Mouse (Mus musculus): ENCODE measurements around the gene Timd2. TPM values are rescaled to one million over a fixed set of nuclear protein-coding genes. Genes with fewer than 3 reads are reported as not detected.
"Not testable (repeated sequence)": the region's sequence is repeated elsewhere in the genome, so short reads cannot be mapped to it uniquely, and the experiment has no call there.

Timd2 gene
- polyA plus RNA-seq, 1 experiment from 2014 or later, result 0.08 TPM

DNA sequence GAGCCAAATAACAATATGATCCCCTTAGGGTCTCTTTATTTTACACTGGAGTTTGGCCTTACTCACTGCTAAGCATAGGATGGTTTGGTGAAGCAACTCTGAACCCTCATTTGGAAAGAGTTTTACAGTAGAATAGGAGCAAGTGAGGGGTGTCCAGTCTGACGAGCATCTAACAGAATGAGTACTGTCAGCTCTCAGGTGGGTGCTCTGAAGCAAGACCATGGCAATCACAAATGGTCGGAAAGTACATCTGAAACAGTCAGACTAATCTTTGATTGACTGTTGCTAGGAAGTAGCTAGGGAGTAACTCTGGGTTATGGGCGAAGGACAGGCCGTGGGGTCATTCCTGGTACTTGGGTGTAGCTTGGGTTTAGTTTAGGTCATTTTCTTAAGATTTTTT lies 71.3 kb downstream of the Timd2 start:
- 78% methylated on average over 4 of the region's 4 CpGs for WGBS
- ATAC-seq (replicated peaks; ENCODE audit: extremely low read depth, insufficient read depth, low FRiP score); H3K9me3 ChIP-seq (replicated peaks; ENCODE audit: control insufficient read depth, low read length); H3K4me3 ChIP-seq (ENCODE audit: low read length); H3K27me3 ChIP-seq (ENCODE audit: control insufficient read depth, insufficient read depth, low read length); H3K27ac ChIP-seq (ENCODE audit: low read length); H3K4me1 ChIP-seq (ENCODE audit: control insufficient read depth, insufficient read depth, low read length); H3K9ac ChIP-seq (ENCODE audit: low read length); H3K36me3 ChIP-seq (ENCODE audit: control insufficient read depth, insufficient read depth); H3K4me2 ChIP-seq (ENCODE audit: low read depth, low read length): not testable (repeated sequence)

DNA sequence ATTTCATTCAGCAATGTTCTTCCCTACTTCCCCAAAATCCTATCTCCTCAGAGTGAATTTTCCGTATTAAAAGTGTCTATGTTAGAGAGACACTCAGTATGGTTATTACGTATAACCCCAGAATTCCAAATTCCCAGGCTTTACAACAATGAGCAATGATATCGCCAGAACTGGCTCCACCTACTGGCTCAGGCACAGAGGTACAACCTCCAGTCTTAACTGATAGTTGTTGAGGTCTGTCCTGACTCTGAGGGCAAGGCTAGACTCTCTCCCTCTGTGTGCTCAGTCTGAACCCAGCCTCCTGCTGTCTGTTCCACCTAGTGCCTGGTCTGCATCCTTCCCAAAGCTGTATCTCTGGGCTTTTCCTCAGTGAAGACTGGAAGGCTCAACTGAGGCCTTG lies 75.2 kb downstream of the Timd2 start:
- no peak overlapping the region for H3K4me2 ChIP-seq (ENCODE audit: low read depth, low read length)
- H3K9ac ChIP-seq (ENCODE audit: low read length), result no peak overlapping the region
- no peak overlapping the region for H3K4me3 ChIP-seq (ENCODE audit: low read length)
- no peaks in the 10 kb centered on the region for H3K9me3 ChIP-seq (replicated peaks; ENCODE audit: control insufficient read depth, low read length)
- 23% methylated on average over 3 of the region's 3 CpGs for WGBS
- H3K4me1 ChIP-seq (ENCODE audit: control insufficient read depth, insufficient read depth, low read length), result no peaks in the 10 kb centered on the region
- H3K27me3 ChIP-seq (ENCODE audit: control insufficient read depth, insufficient read depth, low read length), result no peaks in the 10 kb centered on the region
- H3K27ac ChIP-seq (ENCODE audit: low read length), result no peak overlapping the region
- H3K36me3 ChIP-seq (ENCODE audit: control insufficient read depth, insufficient read depth), result no peaks in the 10 kb centered on the region
- no peak for ATAC-seq (replicated peaks; ENCODE audit: extremely low read depth, insufficient read depth, low FRiP score)

DNA sequence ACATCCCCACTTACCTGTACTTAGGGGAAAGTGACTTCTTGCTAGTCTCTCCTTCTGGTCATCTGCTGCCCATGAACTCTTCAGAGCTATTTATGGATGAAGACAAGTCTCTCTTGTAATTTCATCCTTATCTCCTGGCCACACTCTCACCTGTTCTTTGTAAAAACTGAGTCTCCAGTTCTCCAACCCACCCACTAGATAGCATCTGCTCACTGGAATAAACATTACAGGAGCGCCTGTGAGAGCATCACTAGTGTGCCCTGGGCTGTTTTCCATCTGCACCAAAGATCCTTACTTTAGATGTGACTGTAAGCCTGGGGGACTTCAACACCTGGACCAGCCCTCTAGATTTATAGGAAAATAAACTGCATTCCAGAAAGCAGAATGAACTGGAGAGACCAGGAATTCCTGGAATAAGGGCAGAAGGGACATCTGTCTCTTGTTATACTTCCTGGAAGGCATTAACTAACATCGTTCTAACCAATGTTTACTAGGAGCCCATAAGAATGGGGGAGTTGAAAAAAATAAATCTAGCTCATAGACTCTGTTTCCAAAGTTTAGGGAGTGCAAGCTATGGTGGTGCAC lies 77.6 kb downstream of the Timd2 start, which contains the start of gene Dppa1:
Gene Dppa1 (minus strand): TSS at position 51 of the 585 bp plus-strand sequence.
- Histone ChIP-seq H3K4me2 (ENCODE audit: low read depth, low read length) (no peak within 1 kb of the TSS), H3K27me3 (ENCODE audit: control insufficient read depth, insufficient read depth, low read length) (no peaks in the 10 kb centered on the region), H3K4me1 (ENCODE audit: control insufficient read depth, insufficient read depth, low read length) (no peaks in the 10 kb centered on the region), H3K9ac (ENCODE audit: low read length) (no peak within 1 kb of the TSS), H3K36me3 (ENCODE audit: control insufficient read depth, insufficient read depth) (no peaks in the 10 kb centered on the region), H3K4me3 (ENCODE audit: low read length) (no peak within 1 kb of the TSS), H3K9me3 (replicated peaks; ENCODE audit: control insufficient read depth, low read length) (no peaks in the 10 kb centered on the region), H3K27ac (ENCODE audit: low read length) (no peak within 1 kb of the TSS)
- ATAC-seq (replicated peaks; ENCODE audit: extremely low read depth, insufficient read depth, low FRiP score), result no peak
- WGBS, result 64% methylated on average over 2 of the region's 2 CpGs

DNA sequence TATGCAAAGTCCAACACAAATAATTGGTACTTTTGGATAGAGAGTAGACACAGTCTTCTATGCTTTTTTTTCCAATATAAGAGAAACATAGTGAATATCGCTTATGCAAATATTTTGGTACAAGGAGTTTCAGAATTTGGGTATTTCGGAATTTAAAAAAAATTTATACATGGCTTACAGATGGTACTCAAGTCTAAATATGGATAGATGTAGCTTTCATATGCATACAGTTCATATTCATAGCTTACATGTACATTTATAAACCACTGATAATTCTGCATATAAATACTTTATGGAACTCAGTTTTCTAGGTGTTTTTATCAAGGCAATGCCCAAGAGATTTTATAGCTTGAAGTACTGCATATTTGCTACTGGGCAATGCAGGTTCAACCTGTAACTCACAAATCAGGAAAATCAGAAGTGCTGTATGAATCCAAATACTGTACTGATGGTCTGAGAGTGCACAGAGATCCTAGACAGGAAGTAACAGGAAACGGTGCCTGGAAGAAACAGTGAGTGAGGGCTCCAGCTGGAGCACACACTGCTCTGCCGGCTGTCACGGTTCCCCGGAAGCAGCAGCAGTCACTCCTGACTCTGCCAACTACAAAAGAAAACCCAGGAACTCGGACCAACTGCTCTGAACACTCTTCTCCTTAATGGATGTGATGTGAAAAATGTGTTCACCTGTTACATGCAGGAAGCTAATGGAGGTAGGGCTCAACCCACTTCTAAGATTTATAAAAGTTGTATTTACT lies 86.3 kb downstream of the Timd2 start:
- no peaks in the 10 kb centered on the region for H3K27me3 ChIP-seq (ENCODE audit: control insufficient read depth, insufficient read depth, low read length)
- no peak for ATAC-seq (replicated peaks; ENCODE audit: extremely low read depth, insufficient read depth, low FRiP score)
- no peak overlapping the region for H3K27ac ChIP-seq (ENCODE audit: low read length)
- no peaks in the 10 kb centered on the region for H3K36me3 ChIP-seq (ENCODE audit: control insufficient read depth, insufficient read depth)
- no peaks in the 10 kb centered on the region for H3K4me1 ChIP-seq (ENCODE audit: control insufficient read depth, insufficient read depth, low read length)
- H3K4me3 ChIP-seq (ENCODE audit: low read length), result no peak overlapping the region
- H3K4me2 ChIP-seq (ENCODE audit: low read depth, low read length), result no peak overlapping the region
- no peak overlapping the region for H3K9ac ChIP-seq (ENCODE audit: low read length)
- WGBS, result 54% methylated on average over 7 of the region's 7 CpGs
- H3K9me3 ChIP-seq (replicated peaks; ENCODE audit: control insufficient read depth, low read length), result no peaks in the 10 kb centered on the region

DNA sequence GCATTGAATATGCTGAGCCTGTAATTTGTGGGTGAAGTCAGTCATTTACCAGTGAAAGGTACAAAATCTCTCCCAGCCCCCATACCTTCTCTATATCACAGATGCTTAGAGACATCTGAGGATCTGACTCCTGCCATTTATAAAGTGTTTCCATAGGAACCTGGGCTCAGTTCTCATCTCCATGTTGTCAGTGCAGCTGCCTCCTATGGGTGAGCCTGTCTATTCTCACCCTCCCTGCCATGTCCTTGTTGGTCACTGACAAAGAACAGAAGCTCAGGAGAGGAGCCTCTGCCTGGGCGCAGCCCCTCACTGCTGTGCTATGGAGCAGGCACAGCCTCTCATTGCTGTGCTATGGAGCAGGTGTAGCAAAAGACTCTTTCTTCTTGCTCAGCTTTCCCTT lies 86.9 kb downstream of the Timd2 start:
- H3K27ac ChIP-seq (ENCODE audit: low read length), result no peak overlapping the region
- H3K27me3 ChIP-seq (ENCODE audit: control insufficient read depth, insufficient read depth, low read length), result no peaks in the 10 kb centered on the region
- no peaks in the 10 kb centered on the region for H3K36me3 ChIP-seq (ENCODE audit: control insufficient read depth, insufficient read depth)
- H3K9me3 ChIP-seq (replicated peaks; ENCODE audit: control insufficient read depth, low read length), result no peaks in the 10 kb centered on the region
- no peak overlapping the region for H3K4me2 ChIP-seq (ENCODE audit: low read depth, low read length)
- no peak for ATAC-seq (replicated peaks; ENCODE audit: extremely low read depth, insufficient read depth, low FRiP score)
- no peaks in the 10 kb centered on the region for H3K4me1 ChIP-seq (ENCODE audit: control insufficient read depth, insufficient read depth, low read length)
- H3K9ac ChIP-seq (ENCODE audit: low read length), result no peak overlapping the region
- 74% methylated on average over 1 of the region's 1 CpGs for WGBS
- no peak overlapping the region for H3K4me3 ChIP-seq (ENCODE audit: low read length)

Other genes starting within 250 kb of the Timd2 start
- gene Gm12169, start 182.8 kb downstream of the Timd2 start, polyA plus RNA-seq (2015; fragmentation: Nextera tagmentation; extraction: Ambion mirVana), result not detected in 2 replicates
- 0.09 and 0.16 TPM in 2 replicates for gene BC053393, start 135.5 kb downstream of the Timd2 start, polyA plus RNA-seq (2015; fragmentation: Nextera tagmentation; extraction: Ambion mirVana)
- gene Dppa1, start 77.8 kb downstream of the Timd2 start, polyA plus RNA-seq (2015; fragmentation: Nextera tagmentation; extraction: Ambion mirVana), result not detected in 2 replicates
- gene Havcr1, start 28.0 kb upstream of the Timd2 start, polyA plus RNA-seq (2015; fragmentation: Nextera tagmentation; extraction: Ambion mirVana), result 0.16 TPM in 1 of 2 replicates, not detected in the other
- 0.52 and 0.84 TPM in 2 replicates for gene Timd4, start 103.7 kb upstream of the Timd2 start, polyA plus RNA-seq (2015; fragmentation: Nextera tagmentation; extraction: Ambion mirVana)

Data from heart, embryonic 16.5 days (tissue).